Mouse (Mus musculus) lung, postnatal 0 days (tissue): ENCODE measurements at regions not wholly inside any gene's neighbourhood (a gene's known extent, or its start where the extent isn't known, plus 50 kb on each side); places are given as distances from the start of the nearest gene placed in this dataset.

Source experiments
- ATAC-seq: fragments of 200-750 bp; cut with Nextera tagmentation; 2 replicates; pipeline ENCODE4 v1.8.0; 2017; ENCODE audit warnings: moderate library complexity
- DNase-seq: peaks from one replicate; pipeline ENCODE4 v3.0.0-alpha.2; 2016; ENCODE audit warnings: low spot score
- H3K27ac ChIP-seq: fragments of 300-500 bp; sonication (generic); 2 replicates; pipeline ENCODE4 v1.5.1; 2014; ENCODE audit warnings: antibody characterized with exemption, mild to moderate bottlenecking, low read length, mixed read lengths
- H3K27me3 ChIP-seq: fragments of 300-500 bp; sonication (generic); replicated peaks from 2 replicates; pipeline ENCODE4 v1.6.1; 2014; ENCODE audit warnings: low read length, mixed read lengths; ENCODE audit not compliant: insufficient read depth
- H3K36me3 ChIP-seq: fragments of 300-500 bp; sonication (generic); 2 replicates; pipeline ENCODE4 v1.6.1; 2014; ENCODE audit warnings: low read length, mixed read lengths; ENCODE audit not compliant: insufficient read depth
- H3K4me1 ChIP-seq: fragments of 300-500 bp; sonication (generic); 2 replicates; pipeline ENCODE4 v1.6.1; 2014; ENCODE audit warnings: antibody characterized with exemption, low read depth, low read length, mixed read lengths; ENCODE audit not compliant: insufficient read depth
- H3K4me2 ChIP-seq: fragments of 300-500 bp; sonication (generic); replicated peaks from 2 replicates; pipeline ENCODE4 v1.6.1; 2014; ENCODE audit warnings: low read depth, mild to moderate bottlenecking, low read length, moderate library complexity, mixed read lengths
- H3K4me3 ChIP-seq: fragments of 300-500 bp; sonication (generic); 2 replicates; pipeline ENCODE4 v1.5.1; 2014; ENCODE audit warnings: low read depth, low read length
- H3K9ac ChIP-seq: fragments of 300-500 bp; sonication (generic); replicated peaks from 2 replicates; pipeline ENCODE4 v1.6.1; 2014; ENCODE audit warnings: low read depth, mild to moderate bottlenecking
- H3K9me3 ChIP-seq: fragments of 300-500 bp; sonication (generic); 2 replicates; pipeline ENCODE4 v1.6.1; 2016; ENCODE audit warnings: low read length, mixed read lengths
- CTCF ChIP-seq: IDR thresholded peaks from 2 replicates; pipeline ENCODE4 v1.5.1; 2016; ENCODE audit warnings: antibody characterized with exemption, mild to moderate bottlenecking
- EP300 ChIP-seq: IDR thresholded peaks from 2 replicates; pipeline ENCODE4 v1.6.1; 2016; ENCODE audit warnings: antibody characterized with exemption, mild to moderate bottlenecking, control low read depth
- WGBS: fragments of 180-500 bp; shearing (Covaris S2); extraction: QIAGEN DNeasy Blood & Tissue Kit; methylation state at CpG from one replicate; pipeline ENCODE4 v1.1.7; 2014; 5-methylcytosine and 5-hydroxymethylcytosine counted together

DNA sequence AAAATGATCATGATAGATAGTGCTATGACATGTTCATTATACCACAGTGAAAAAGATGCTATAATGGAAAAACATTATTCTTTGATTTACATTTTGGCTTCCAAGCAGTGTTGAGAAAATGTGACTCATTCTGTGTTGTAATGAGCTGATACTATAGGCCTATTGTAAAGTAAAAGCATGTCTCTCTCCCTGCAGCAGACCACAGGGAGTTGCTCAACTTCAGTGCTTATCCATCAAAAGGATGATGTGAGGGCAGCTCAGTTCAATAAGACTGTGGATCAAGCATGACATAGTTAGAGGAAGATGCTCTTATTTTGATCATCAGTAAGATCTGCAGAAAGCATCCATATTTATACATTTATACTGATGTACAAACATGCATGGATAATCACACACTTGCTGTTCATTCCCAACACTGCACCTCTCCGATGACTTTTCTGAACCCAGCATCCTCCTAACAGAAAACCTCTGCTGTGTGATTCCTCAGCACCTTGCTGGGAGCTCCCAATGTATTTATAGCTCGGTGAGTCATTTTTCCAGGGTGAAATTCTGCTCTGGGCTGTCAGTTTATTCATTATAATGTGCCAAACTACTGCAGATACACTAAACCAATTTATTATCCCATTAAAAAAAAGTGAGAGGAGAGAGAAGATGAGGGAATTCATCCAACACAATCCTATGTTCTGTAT is 224.8 kb upstream of the Ptchd4 start:
- 71% methylated on average over 2 of the region's 2 CpGs for WGBS
- DNase-seq, result no peak
- ATAC-seq, result no peak

DNA sequence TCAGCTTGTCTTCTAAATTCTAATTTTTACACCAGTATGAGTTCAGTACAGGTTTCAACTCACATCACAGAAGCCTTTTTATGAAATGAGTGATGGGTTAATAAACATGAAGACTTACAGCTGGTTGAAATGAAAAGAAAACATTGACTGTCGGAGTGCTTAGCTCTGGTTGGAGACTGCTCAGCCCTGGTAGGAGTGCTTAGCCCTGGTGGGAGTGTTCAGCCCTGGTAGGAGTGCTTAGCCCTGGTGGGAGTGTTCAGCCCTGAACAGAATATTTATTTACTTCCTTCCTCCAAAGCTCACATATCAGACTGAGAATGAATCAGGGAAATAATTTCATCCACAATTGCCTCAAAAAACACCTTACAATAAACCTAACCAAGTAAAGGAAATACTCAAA is 202.1 kb upstream of the Ptchd4 start:
- no peak overlapping the region for H3K4me2 ChIP-seq
- no peaks in the 10 kb centered on the region for H3K36me3 ChIP-seq
- H3K4me3 ChIP-seq, result no peak overlapping the region
- H3K4me1 ChIP-seq, result no peaks in the 10 kb centered on the region
- no peak for TF ChIP-seq CTCF
- no peak for TF ChIP-seq EP300
- H3K9ac ChIP-seq, result no peak overlapping the region
- no peak for ATAC-seq
- H3K27ac ChIP-seq, result no peak overlapping the region
- H3K9me3 ChIP-seq, result no peaks in the 10 kb centered on the region
- H3K27me3 ChIP-seq, result no peaks in the 10 kb centered on the region
- DNase-seq, result no peak
- WGBS, result 25% methylated on average over 1 of the region's 1 CpGs

More for the DNA sequence above, 224.8 kb upstream of the Ptchd4 start:
- Histone ChIP-seq H3K9me3 (no peaks in the 10 kb centered on the region), H3K36me3 (no peaks in the 10 kb centered on the region), H3K27ac (no peak overlapping the region), H3K27me3 (no peaks in the 10 kb centered on the region), H3K4me1 (no peaks in the 10 kb centered on the region), H3K9ac (no peak overlapping the region), H3K4me2 (no peak overlapping the region), H3K4me3 (no peak overlapping the region)
- TF ChIP-seq CTCF, result no peak
- TF ChIP-seq EP300, result no peak

DNA sequence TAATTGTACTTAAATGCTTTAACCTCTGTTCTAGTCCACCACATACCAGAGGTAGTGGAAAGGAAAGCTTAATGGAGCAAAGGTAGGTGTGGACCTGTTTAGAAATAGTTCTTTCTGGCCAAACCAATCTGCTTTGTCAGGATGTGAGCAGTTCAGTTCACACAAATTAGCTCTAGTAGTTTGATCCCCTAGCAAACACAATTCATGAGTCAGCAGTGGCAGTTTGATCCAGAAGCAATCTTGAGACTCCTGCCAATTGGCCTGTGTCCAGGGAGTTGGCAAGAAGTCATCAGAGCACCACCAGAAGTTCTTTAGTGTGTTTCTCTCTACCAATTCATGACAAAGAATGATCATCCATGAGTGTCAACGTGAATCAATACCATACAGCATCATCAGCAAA is 195.0 kb upstream of the Ptchd4 start:
- no peak overlapping the region for H3K4me3 ChIP-seq
- no peak overlapping the region for H3K9ac ChIP-seq
- TF ChIP-seq CTCF (no peak), EP300 (no peak)
- no peak overlapping the region for H3K27ac ChIP-seq
- DNase-seq (no peak), ATAC-seq (no peak)
- H3K4me1 ChIP-seq, result no peaks in the 10 kb centered on the region
- H3K4me2 ChIP-seq, result no peak overlapping the region
- no peaks in the 10 kb centered on the region for H3K27me3 ChIP-seq
- no peaks in the 10 kb centered on the region for H3K9me3 ChIP-seq
- WGBS, result 86% methylated on average over 1 of the region's 1 CpGs
- no peaks in the 10 kb centered on the region for H3K36me3 ChIP-seq

DNA sequence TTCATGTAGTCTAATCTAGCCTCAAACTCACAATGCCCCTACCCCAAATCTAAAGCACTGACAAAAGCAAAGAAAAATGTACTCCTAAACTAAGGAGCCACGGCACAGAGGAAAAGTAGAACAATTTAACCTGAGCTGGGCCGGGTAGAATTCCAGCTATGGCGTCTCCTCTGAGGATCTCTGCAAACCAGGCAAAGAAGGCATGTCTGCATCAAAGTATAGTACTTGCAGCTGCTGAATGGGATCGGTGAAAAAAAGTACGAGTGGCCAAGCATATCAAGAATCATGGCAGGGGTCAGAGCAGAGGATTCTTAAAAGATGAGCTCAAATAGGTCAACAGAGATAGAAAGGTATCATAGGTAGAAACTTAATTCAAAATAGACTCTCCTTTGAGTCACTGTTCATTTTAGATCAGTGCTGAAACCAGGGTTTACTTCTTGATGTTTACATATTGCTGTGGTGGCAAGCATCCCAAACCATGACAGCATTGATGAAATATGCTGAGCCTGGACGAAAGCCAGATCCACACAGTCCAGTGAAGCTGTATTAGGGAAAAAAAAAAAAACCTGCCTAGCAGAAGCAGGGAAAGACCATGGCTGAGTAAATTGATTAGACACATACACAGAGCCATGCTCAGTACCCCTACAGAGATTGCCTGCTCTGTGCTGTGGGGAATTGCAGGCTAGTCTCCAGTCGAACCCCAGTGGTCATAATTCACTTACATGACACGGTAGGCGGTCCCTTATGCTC is 189.1 kb upstream of the Ptchd4 start:
- H3K9me3 ChIP-seq, result no peaks in the 10 kb centered on the region
- ATAC-seq (no peak), DNase-seq (peak; percentile 46)
- H3K4me1 ChIP-seq, result no peaks in the 10 kb centered on the region
- no peak overlapping the region for H3K4me3 ChIP-seq
- no peak overlapping the region for H3K9ac ChIP-seq
- no peaks in the 10 kb centered on the region for H3K36me3 ChIP-seq
- WGBS, result 45% methylated on average over 9 of the region's 9 CpGs
- H3K27me3 ChIP-seq, result no peaks in the 10 kb centered on the region
- H3K27ac ChIP-seq, result no peak overlapping the region
- H3K4me2 ChIP-seq, result no peak overlapping the region
- TF ChIP-seq CTCF, result no peak
- TF ChIP-seq EP300, result no peak

DNA sequence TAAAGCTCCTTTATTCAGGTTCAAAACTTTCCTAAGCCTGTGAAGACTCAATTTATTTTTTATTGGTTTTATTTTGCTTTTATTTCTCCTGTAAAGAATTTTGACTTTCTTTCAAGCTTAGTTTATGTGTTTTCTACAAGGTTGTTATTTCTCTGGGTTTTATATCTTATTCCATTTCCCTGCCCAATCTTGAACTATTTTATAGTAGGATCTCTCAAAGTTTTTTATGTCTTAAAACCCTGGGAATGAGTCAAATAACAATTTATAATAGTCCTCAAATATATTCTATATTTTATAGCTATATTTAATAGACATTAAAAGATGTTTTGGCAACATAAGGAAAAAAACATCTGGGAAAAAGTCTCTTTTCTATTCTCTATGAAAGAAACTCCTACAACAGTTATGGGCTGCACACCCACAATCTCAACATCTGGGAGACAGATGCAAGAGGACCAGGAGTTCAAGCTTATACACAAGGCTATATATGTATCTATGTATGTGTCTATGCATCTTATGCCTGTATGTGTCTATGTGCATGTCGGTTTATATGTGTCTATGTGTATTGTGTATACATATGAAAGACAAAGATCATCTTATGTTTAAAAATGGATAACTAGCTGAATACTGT is 146.2 kb upstream of the Ptchd4 start:
- TF ChIP-seq EP300 (no peak), CTCF (no peak)
- ATAC-seq, result no peak
- no peak for DNase-seq
- Histone ChIP-seq H3K4me3 (no peak overlapping the region), H3K27me3 (no peaks in the 10 kb centered on the region), H3K9ac (no peak overlapping the region), H3K36me3 (no peaks in the 10 kb centered on the region), H3K4me1 (no peaks in the 10 kb centered on the region), H3K9me3 (no peaks in the 10 kb centered on the region), H3K4me2 (no peak overlapping the region), H3K27ac (no peak overlapping the region)
- 95% methylated on average over 1 of the region's 1 CpGs for WGBS

DNA sequence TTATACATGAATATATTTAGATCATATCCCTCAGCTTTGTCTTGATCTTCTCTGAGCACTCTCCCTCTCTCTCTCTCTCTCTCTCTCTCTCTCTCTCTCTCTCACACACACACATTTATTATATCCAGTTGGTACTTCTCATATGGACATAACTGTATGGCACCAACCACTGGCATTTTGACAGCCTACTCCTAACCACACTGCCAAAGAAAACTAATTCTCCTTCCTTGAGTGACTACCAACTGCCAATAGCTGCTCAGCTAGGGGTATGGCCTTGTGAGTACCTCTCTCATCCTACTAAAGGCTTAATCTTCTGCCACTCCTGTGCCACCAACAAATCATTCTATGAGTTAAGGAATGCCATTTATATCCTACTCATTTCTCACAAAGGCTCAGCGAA is 127.2 kb upstream of the Ptchd4 start:
- H3K9me3 ChIP-seq, result no peaks in the 10 kb centered on the region
- no peak overlapping the region for H3K27ac ChIP-seq
- H3K4me2 ChIP-seq, result no peak overlapping the region
- H3K36me3 ChIP-seq, result no peaks in the 10 kb centered on the region
- no peak for DNase-seq
- no peak overlapping the region for H3K4me3 ChIP-seq
- no peak for TF ChIP-seq CTCF
- TF ChIP-seq EP300, result no peak
- ATAC-seq, result no peak
- WGBS, result 95% methylated on average over 1 of the region's 1 CpGs
- H3K9ac ChIP-seq, result no peak overlapping the region
- no peaks in the 10 kb centered on the region for H3K4me1 ChIP-seq
- no peaks in the 10 kb centered on the region for H3K27me3 ChIP-seq
